Mouse (Mus musculus): Measurements from ENCODE around the gene Tgif1. TPM values are rescaled to one million over a fixed set of nuclear protein-coding genes. Genes with fewer than 3 reads are reported as not detected.
A peak's percentile ranks its signal among the peaks of the same experiment; 100 is the strongest.

The Tgif1 gene
- polyA plus RNA-seq, 1 experiment: 6.7 TPM

GRCm38 (mm10) chr17:70872936-70873777 lies 19.8 kb upstream of the Tgif1 start:
- H3K4me1 ChIP-seq (ENCODE audit: control insufficient read depth, insufficient read depth, insufficient read length, low read length): no peaks in the 10 kb centered on the region
- peak overlapping the region; percentile 18; the same call in 1 of the 2 replicates for H3K4me3 ChIP-seq (ENCODE audit: insufficient read depth, low read depth, low read length)
- no peak overlapping the region for H3K27ac ChIP-seq (replicated peaks; ENCODE audit: low read depth, low read length)

- H3K4me1 ChIP-seq (ENCODE audit: control insufficient read depth, insufficient read depth, insufficient read length, low read length): no peaks in the 10 kb centered on the region
- H3K4me3 ChIP-seq (ENCODE audit: insufficient read depth, low read depth, low read length): no peak overlapping the region
- H3K27ac ChIP-seq (replicated peaks; ENCODE audit: low read depth, low read length): no peak overlapping the region
Measured at GRCm38 (mm10) chr17:70872094-70872929, 19.0 kb upstream of the Tgif1 start.

GRCm38 (mm10) chr17:70871676-70872075 lies 18.3 kb upstream of the Tgif1 start:
- H3K4me3 ChIP-seq (ENCODE audit: insufficient read depth, low read depth, low read length): no peak overlapping the region
- H3K4me1 ChIP-seq (ENCODE audit: control insufficient read depth, insufficient read depth, insufficient read length, low read length): no peaks in the 10 kb centered on the region
- no peak overlapping the region for H3K27ac ChIP-seq (replicated peaks; ENCODE audit: low read depth, low read length)

- no peak overlapping the region for H3K4me3 ChIP-seq (ENCODE audit: insufficient read depth, low read depth, low read length)
- no peak overlapping the region for H3K27ac ChIP-seq (replicated peaks; ENCODE audit: low read depth, low read length)
- no peaks in the 10 kb centered on the region for H3K4me1 ChIP-seq (ENCODE audit: control insufficient read depth, insufficient read depth, insufficient read length, low read length)
Measured at GRCm38 (mm10) chr17:70870581-70870980, 17.2 kb upstream of the Tgif1 start.

- no peak overlapping the region for H3K4me3 ChIP-seq (ENCODE audit: insufficient read depth, low read depth, low read length)
- no peak overlapping the region for H3K27ac ChIP-seq (replicated peaks; ENCODE audit: low read depth, low read length)
- H3K4me1 ChIP-seq (ENCODE audit: control insufficient read depth, insufficient read depth, insufficient read length, low read length): no peaks in the 10 kb centered on the region
Measured at GRCm38 (mm10) chr17:70868577-70869229, 15.4 kb upstream of the Tgif1 start.

GRCm38 (mm10) chr17:70866538-70867114 lies 13.3 kb upstream of the Tgif1 start:
- Histone ChIP-seq H3K27ac (replicated peaks; ENCODE audit: low read depth, low read length) (no peak overlapping the region), H3K4me3 (ENCODE audit: insufficient read depth, low read depth, low read length) (no peak overlapping the region), H3K4me1 (ENCODE audit: control insufficient read depth, insufficient read depth, insufficient read length, low read length) (no peaks in the 10 kb centered on the region)

GRCm38 (mm10) chr17:70866029-70866428 lies 12.7 kb upstream of the Tgif1 start:
- Histone ChIP-seq H3K27ac (replicated peaks; ENCODE audit: low read depth, low read length) (no peak overlapping the region), H3K4me3 (ENCODE audit: insufficient read depth, low read depth, low read length) (no peak overlapping the region), H3K4me1 (ENCODE audit: control insufficient read depth, insufficient read depth, insufficient read length, low read length) (no peaks in the 10 kb centered on the region)

- H3K4me1 ChIP-seq (ENCODE audit: control insufficient read depth, insufficient read depth, insufficient read length, low read length): no peaks in the 10 kb centered on the region
- H3K27ac ChIP-seq (replicated peaks; ENCODE audit: low read depth, low read length): no peak overlapping the region
- H3K4me3 ChIP-seq (ENCODE audit: insufficient read depth, low read depth, low read length): no peak overlapping the region
Measured at GRCm38 (mm10) chr17:70865060-70865604, 11.8 kb upstream of the Tgif1 start.

- Histone ChIP-seq H3K27ac (replicated peaks; ENCODE audit: low read depth, low read length) (no peak overlapping the region), H3K4me3 (ENCODE audit: insufficient read depth, low read depth, low read length) (no peak overlapping the region), H3K4me1 (ENCODE audit: control insufficient read depth, insufficient read depth, insufficient read length, low read length) (no peaks in the 10 kb centered on the region)
Measured at GRCm38 (mm10) chr17:70864645-70865044, 11.3 kb upstream of the Tgif1 start.

- no peak overlapping the region for H3K27ac ChIP-seq (replicated peaks; ENCODE audit: low read depth, low read length)
- H3K4me1 ChIP-seq (ENCODE audit: control insufficient read depth, insufficient read depth, insufficient read length, low read length): no peaks in the 10 kb centered on the region
- no peak overlapping the region for H3K4me3 ChIP-seq (ENCODE audit: insufficient read depth, low read depth, low read length)
Measured at GRCm38 (mm10) chr17:70864117-70864516, 10.8 kb upstream of the Tgif1 start.

- Histone ChIP-seq H3K4me3 (ENCODE audit: insufficient read depth, low read depth, low read length) (no peak overlapping the region), H3K4me1 (ENCODE audit: control insufficient read depth, insufficient read depth, insufficient read length, low read length) (0 out of 2 replicates have a peak, but pooled peaks cover 3% of the 10 kb centered on the region), H3K27ac (replicated peaks; ENCODE audit: low read depth, low read length) (no peak overlapping the region)
Measured at GRCm38 (mm10) chr17:70858814-70859213, 5.5 kb upstream of the Tgif1 start.

- Histone ChIP-seq H3K4me3 (ENCODE audit: insufficient read depth, low read depth, low read length) (no peak overlapping the region), H3K27ac (replicated peaks; ENCODE audit: low read depth, low read length) (no peak overlapping the region), H3K4me1 (ENCODE audit: control insufficient read depth, insufficient read depth, insufficient read length, low read length) (0 out of 2 replicates have a peak, but pooled peaks cover 3% of the 10 kb centered on the region)
Measured at GRCm38 (mm10) chr17:70856871-70857415, 3.6 kb upstream of the Tgif1 start.

GRCm38 (mm10) chr17:70854021-70854420 lies 675 bp upstream of the Tgif1 start:
- peak overlapping the region; percentile 87 for H3K4me3 ChIP-seq (ENCODE audit: insufficient read depth, low read depth, low read length)
- H3K4me1 ChIP-seq (ENCODE audit: control insufficient read depth, insufficient read depth, insufficient read length, low read length): 0 out of 2 replicates have a peak, but pooled peaks cover 3% of the 10 kb centered on the region
- peak overlapping the region; percentile 67 for H3K27ac ChIP-seq (replicated peaks; ENCODE audit: low read depth, low read length)

- peak overlapping the region; percentile 85 for H3K27ac ChIP-seq (replicated peaks; ENCODE audit: low read depth, low read length)
- 0 out of 2 replicates have a peak, but pooled peaks cover 3% of the 10 kb centered on the region for H3K4me1 ChIP-seq (ENCODE audit: control insufficient read depth, insufficient read depth, insufficient read length, low read length)
- H3K4me3 ChIP-seq (ENCODE audit: insufficient read depth, low read depth, low read length): peak overlapping the region; percentile 87
Measured at GRCm38 (mm10) chr17:70852686-70853386, 510 bp downstream of the Tgif1 start.

Measured in brown adipose tissue, adult 24 weeks (tissue).